Mouse (Mus musculus) lung, postnatal 0 days (tissue): Measurements from ENCODE around the gene Zfp963. TPM values are rescaled to one million over a fixed set of nuclear protein-coding genes. Genes with fewer than 3 reads are reported as not detected.

ENCODE experiments used
- ATAC-seq: fragments of 200-750 bp; cut with Nextera tagmentation; 2 replicates; pipeline ENCODE4 v1.8.0; 2017; ENCODE audit warnings: moderate library complexity
- DNase-seq: peaks from one replicate; pipeline ENCODE4 v3.0.0-alpha.2; 2016; ENCODE audit warnings: low spot score
- H3K27ac ChIP-seq: fragments of 300-500 bp; sonication (generic); 2 replicates; pipeline ENCODE4 v1.5.1; 2014; ENCODE audit warnings: antibody characterized with exemption, mild to moderate bottlenecking, low read length, mixed read lengths
- H3K27me3 ChIP-seq: fragments of 300-500 bp; sonication (generic); replicated peaks from 2 replicates; pipeline ENCODE4 v1.6.1; 2014; ENCODE audit warnings: low read length, mixed read lengths; ENCODE audit not compliant: insufficient read depth
- H3K36me3 ChIP-seq: fragments of 300-500 bp; sonication (generic); 2 replicates; pipeline ENCODE4 v1.6.1; 2014; ENCODE audit warnings: low read length, mixed read lengths; ENCODE audit not compliant: insufficient read depth
- H3K4me1 ChIP-seq: fragments of 300-500 bp; sonication (generic); 2 replicates; pipeline ENCODE4 v1.6.1; 2014; ENCODE audit warnings: antibody characterized with exemption, low read depth, low read length, mixed read lengths; ENCODE audit not compliant: insufficient read depth
- H3K4me2 ChIP-seq: fragments of 300-500 bp; sonication (generic); replicated peaks from 2 replicates; pipeline ENCODE4 v1.6.1; 2014; ENCODE audit warnings: low read depth, mild to moderate bottlenecking, low read length, moderate library complexity, mixed read lengths
- H3K4me3 ChIP-seq: fragments of 300-500 bp; sonication (generic); 2 replicates; pipeline ENCODE4 v1.5.1; 2014; ENCODE audit warnings: low read depth, low read length
- H3K9ac ChIP-seq: fragments of 300-500 bp; sonication (generic); replicated peaks from 2 replicates; pipeline ENCODE4 v1.6.1; 2014; ENCODE audit warnings: low read depth, mild to moderate bottlenecking
- H3K9me3 ChIP-seq: fragments of 300-500 bp; sonication (generic); 2 replicates; pipeline ENCODE4 v1.6.1; 2016; ENCODE audit warnings: low read length, mixed read lengths
- CTCF ChIP-seq: IDR thresholded peaks from 2 replicates; pipeline ENCODE4 v1.5.1; 2016; ENCODE audit warnings: antibody characterized with exemption, mild to moderate bottlenecking
- EP300 ChIP-seq: IDR thresholded peaks from 2 replicates; pipeline ENCODE4 v1.6.1; 2016; ENCODE audit warnings: antibody characterized with exemption, mild to moderate bottlenecking, control low read depth
- WGBS: fragments of 180-500 bp; shearing (Covaris S2); extraction: QIAGEN DNeasy Blood & Tissue Kit; methylation state at CpG from one replicate; pipeline ENCODE4 v1.1.7; 2014; 5-methylcytosine and 5-hydroxymethylcytosine counted together
- polyA plus RNA-seq: library from polyadenylated mRNA; unstranded; fragments of >200 nt; fragmentation: Nextera tagmentation; extraction: Ambion mirVana; gene quantifications from 2 replicates; pipeline ENCODE4 v1.2.1, GENCODE M21; 2015

Zfp963 gene
- polyA plus RNA-seq, 1 experiment from 2014 or later = 7.1 TPM

DNA sequence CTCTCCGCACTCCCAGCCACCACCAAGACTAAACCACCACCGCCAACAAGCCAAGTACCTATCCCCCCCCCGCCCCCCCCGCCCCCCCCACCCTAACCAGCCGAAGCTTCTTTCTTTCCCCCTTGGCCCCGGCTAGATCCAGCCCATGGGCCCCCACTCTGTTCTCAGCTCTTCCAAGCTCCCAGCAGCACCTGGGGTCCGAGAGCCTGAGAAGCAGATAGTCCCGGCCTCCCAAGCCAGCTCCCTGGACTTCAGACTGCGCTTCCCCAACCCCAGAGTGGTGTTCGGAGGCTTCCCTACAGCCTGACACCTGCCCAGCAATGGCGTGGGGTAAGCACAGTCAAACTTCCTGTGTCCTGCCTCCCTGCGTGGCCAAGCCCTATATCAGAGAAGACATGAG, 27.3 kb upstream of the Zfp963 start:
- no peaks in the 10 kb centered on the region for H3K9me3 ChIP-seq
- TF ChIP-seq CTCF (no peak), EP300 (no peak)

DNA sequence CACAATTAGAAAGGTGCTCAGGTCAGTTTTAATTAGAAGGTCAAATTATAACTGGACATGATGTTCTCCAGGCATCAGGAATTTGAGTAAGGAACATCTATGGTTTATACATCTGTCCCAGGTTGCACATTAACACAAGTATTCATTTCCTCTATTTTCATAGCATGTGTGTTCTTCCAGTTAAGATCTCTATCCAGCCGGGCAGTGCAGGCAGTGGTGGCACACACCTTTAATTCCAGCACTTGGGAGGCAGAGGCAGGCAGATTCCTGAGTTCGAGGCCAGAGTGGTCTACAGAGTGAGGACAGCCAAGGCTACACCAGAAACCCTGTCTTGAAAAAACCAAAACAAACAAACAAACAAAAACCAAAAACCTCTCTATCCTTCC, 25.4 kb upstream of the Zfp963 start:
- no peak overlapping the region for H3K9ac ChIP-seq

More for the DNA sequence above, 27.3 kb upstream of the Zfp963 start:
- Histone ChIP-seq H3K4me2 (no peak overlapping the region), H3K9ac (no peak overlapping the region), H3K4me3 (no peak overlapping the region), H3K27ac (no peak overlapping the region), H3K4me1 (peaks cover 2% of the 10 kb centered on the region; the same call in 1 of the 2 replicates), H3K27me3 (no peaks in the 10 kb centered on the region), H3K36me3 (no peaks in the 10 kb centered on the region)
- ATAC-seq (no peak), DNase-seq (no peak)
- 61% methylated on average over 9 of the region's 12 CpGs for WGBS

DNA sequence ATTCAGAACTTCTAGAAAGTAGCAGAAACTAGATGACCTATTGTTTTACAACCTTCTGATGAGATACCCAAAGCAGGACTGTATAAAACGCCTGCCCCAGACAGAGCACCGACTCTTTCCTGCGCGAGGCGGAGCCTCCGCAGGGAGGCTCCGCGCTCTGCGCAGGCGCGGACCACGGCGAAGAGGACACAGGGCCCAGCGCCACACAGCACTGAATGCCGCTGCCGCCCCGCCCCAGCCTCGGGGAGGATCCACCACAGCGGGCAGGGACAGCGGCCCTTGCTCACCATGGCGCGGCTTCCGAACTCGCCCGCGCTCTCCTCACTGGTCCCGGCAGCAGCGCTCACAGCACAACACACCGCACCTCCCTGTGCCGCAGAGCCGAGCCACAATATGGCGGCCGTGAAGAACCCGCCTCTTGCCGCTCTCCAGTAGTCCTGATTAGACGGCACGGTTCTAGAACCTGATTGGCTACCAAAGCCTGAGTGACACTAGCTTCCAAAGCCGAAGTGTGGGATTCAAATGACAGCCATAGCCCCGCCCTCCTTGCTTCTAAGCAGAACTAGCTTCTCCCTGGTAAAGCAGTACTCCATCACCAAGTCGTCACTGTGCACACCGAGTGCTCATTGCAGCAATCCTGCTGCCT, 24.9 kb upstream of the Zfp963 start, which contains the start of gene Gm20422:
Gene Gm20422 (minus strand): TSS at position 384 of the 646 bp plus-strand sequence.
- Histone ChIP-seq H3K9ac (peak within 1 kb of the TSS; percentile 90), H3K4me2 (peak within 1 kb of the TSS; percentile 51), H3K4me3 (peak within 1 kb of the TSS; percentile 88), H3K36me3 (no peaks in the 10 kb centered on the region), H3K4me1 (peaks cover 2% of the 10 kb centered on the region; the same call in 1 of the 2 replicates), H3K27ac (peak within 1 kb of the TSS; percentile 99), H3K9me3 (no peaks in the 10 kb centered on the region), H3K27me3 (no peaks in the 10 kb centered on the region)
- ATAC-seq (peak; percentile 100), DNase-seq (peak; percentile 100)
- no peak for TF ChIP-seq CTCF
- no peak for TF ChIP-seq EP300
- 1% methylated on average over 40 of the region's 41 CpGs for WGBS

More for the DNA sequence above, 25.4 kb upstream of the Zfp963 start:
- Histone ChIP-seq H3K9me3 (no peaks in the 10 kb centered on the region), H3K4me1 (peaks cover 2% of the 10 kb centered on the region; the same call in 1 of the 2 replicates), H3K4me3 (no peak overlapping the region), H3K27ac (no peak overlapping the region), H3K4me2 (0 out of 2 replicates have a peak overlapping the region, but pooled peaks have one; percentile 51), H3K27me3 (no peaks in the 10 kb centered on the region), H3K36me3 (no peaks in the 10 kb centered on the region)
- 48% methylated on average over 2 of the region's 2 CpGs for WGBS
- TF ChIP-seq CTCF (no peak), EP300 (no peak)
- no peak for ATAC-seq
- DNase-seq = no peak

DNA sequence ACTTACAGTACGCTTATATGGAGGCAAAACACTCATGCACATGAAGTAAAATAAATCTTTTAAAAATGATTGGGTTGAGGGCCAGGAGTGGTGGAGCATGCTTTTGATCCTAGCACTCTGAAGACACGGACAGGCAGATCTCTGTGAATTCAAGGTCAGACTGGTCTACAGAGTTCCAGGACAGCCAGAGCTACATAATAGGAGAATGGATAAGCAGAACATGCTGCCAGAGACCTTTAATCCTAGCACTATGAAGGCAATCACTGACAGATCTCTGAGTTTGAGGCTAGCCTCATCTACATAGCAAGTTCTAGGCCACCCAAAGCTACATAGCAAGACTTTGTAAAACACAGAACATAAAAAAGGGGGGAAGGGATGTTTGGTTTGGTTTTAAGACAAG, 22.3 kb upstream of the Zfp963 start:
- no peak overlapping the region for H3K9ac ChIP-seq
- DNase-seq = no peak

DNA sequence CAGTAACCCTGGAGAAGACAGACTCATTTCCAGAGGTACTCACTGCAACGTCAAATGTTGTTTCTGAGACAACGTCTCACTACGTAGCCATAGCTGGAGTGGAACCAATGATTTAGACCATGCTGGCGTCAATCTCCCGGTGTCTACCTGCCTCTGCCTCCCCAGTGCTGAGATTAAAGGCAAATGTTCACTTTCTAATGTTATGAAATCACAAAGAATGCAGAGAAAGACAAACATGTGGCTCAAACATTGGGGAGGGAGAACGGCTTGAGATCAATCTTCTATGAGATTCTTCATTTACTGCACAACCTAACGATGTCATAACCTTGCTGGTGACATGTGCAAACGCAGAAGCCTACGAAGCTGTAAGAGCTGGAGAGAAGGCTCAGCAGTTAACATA, 21.5 kb upstream of the Zfp963 start:
- ATAC-seq (no peak), DNase-seq (no peak)
- H3K36me3 ChIP-seq = peaks cover 18% of the 10 kb centered on the region
- H3K9ac ChIP-seq = no peak overlapping the region
- no peak overlapping the region for H3K27ac ChIP-seq
- H3K27me3 ChIP-seq = no peaks in the 10 kb centered on the region
- no peak overlapping the region for H3K4me3 ChIP-seq
- peaks cover 2% of the 10 kb centered on the region; the same call in 1 of the 2 replicates for H3K4me1 ChIP-seq
- H3K4me2 ChIP-seq = no peak overlapping the region
- 75% methylated on average over 9 of the region's 9 CpGs for WGBS
- TF ChIP-seq CTCF = no peak
- no peak for TF ChIP-seq EP300
- H3K9me3 ChIP-seq = peaks cover 4% of the 10 kb centered on the region; the same call in 1 of the 2 replicates

More for the DNA sequence above, 22.3 kb upstream of the Zfp963 start:
- H3K36me3 ChIP-seq = peaks cover 10% of the 10 kb centered on the region
- 0 out of 2 replicates have a peak, but pooled peaks cover 3% of the 10 kb centered on the region for H3K9me3 ChIP-seq
- no peak overlapping the region for H3K4me2 ChIP-seq
- TF ChIP-seq EP300 (no peak), CTCF (no peak)
- H3K27ac ChIP-seq = no peak overlapping the region
- no peaks in the 10 kb centered on the region for H3K27me3 ChIP-seq
- 78% methylated on average over 2 of the region's 2 CpGs for WGBS
- ATAC-seq = no peak
- H3K4me1 ChIP-seq = peaks cover 2% of the 10 kb centered on the region; the same call in 1 of the 2 replicates
- H3K4me3 ChIP-seq = no peak overlapping the region

DNA sequence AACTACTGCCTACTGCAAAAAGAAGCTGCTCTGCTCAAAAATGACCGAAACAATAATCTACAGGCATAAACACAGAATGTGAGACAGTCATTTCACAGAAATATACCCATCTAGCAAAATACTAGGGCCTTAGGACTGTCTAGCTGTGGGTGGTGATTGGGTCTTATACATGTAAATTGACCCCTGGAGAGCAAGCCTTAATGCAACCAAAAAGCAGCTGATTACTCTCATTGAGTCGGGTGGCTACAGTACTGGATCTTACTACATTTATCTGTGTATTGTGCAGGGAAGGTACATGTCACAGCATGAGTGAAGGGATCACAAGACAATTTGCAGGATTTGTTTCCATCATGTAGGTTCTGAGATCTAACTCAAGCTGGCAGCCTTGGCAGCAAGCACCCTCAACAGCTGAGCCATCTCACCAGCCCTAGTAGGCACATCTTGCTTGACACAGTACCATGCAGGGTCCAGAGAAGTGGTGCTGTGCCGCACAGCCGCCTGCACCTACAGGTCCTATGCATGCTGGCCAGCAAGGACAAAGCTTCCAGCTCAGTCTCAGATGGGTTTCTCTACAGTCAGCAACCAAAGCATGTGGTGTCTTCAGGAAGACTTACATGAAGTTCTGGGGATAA, 12.2 kb upstream of the Zfp963 start:
- no peak for TF ChIP-seq EP300
- no peak for TF ChIP-seq CTCF
- H3K4me1 ChIP-seq = no peaks in the 10 kb centered on the region
- H3K9me3 ChIP-seq = peaks cover 9% of the 10 kb centered on the region; the same call in 1 of the 2 replicates
- no peak overlapping the region for H3K4me2 ChIP-seq
- H3K36me3 ChIP-seq = peaks cover 26% of the 10 kb centered on the region
- H3K4me3 ChIP-seq = no peak overlapping the region
- DNase-seq (no peak), ATAC-seq (no peak)
- whole genome bisulfite sequencing = 90% methylated on average over 4 of the region's 4 CpGs
- H3K27me3 ChIP-seq = no peaks in the 10 kb centered on the region
- no peak overlapping the region for H3K9ac ChIP-seq
- H3K27ac ChIP-seq = no peak overlapping the region
